Mouse (Mus musculus) limb, embryonic 10.5 days (tissue): Measurements from ENCODE around the gene Clec11a. TPM values are rescaled to one million over a fixed set of nuclear protein-coding genes. Genes with fewer than 3 reads are reported as not detected.

Experiments used
- DNase-seq: peaks from one replicate; pipeline ENCODE4 v3.0.0-alpha.2; 2017; ENCODE audit warnings: low spot score
- H3K27ac ChIP-seq: fragments of 300-500 bp; sonication (generic); 2 replicates; pipeline ENCODE4 v1.5.1; 2016; ENCODE audit warnings: mild to moderate bottlenecking
- H3K27me3 ChIP-seq: fragments of 300-500 bp; sonication (generic); 2 replicates; pipeline ENCODE4 v1.6.1; 2016; ENCODE audit warnings: low read depth, mild to moderate bottlenecking; ENCODE audit not compliant: poor library complexity, severe bottlenecking
- H3K36me3 ChIP-seq: fragments of 300-500 bp; sonication (generic); 2 replicates; pipeline ENCODE4 v1.6.1; 2016; ENCODE audit warnings: mild to moderate bottlenecking, moderate library complexity
- H3K4me1 ChIP-seq: fragments of 300-500 bp; sonication (generic); 2 replicates; pipeline ENCODE4 v1.6.1; 2016
- H3K4me3 ChIP-seq: fragments of 300-500 bp; sonication (generic); 2 replicates; pipeline ENCODE4 v1.5.1; 2016; ENCODE audit warnings: mild to moderate bottlenecking, moderate library complexity
- H3K9me3 ChIP-seq: fragments of 300-500 bp; sonication (generic); replicated peaks from 2 replicates; pipeline ENCODE4 v1.6.1; 2016; ENCODE audit warnings: mild to moderate bottlenecking
- WGBS: fragments of 180-500 bp; shearing (Covaris S2); methylation state at CpG from one replicate; pipeline ENCODE4 v1.1.7; 2016; 5-methylcytosine and 5-hydroxymethylcytosine counted together
- polyA plus RNA-seq: library from polyadenylated mRNA; unstranded; fragments of >200 nt; fragmentation: Nextera tagmentation; extraction: Ambion mirVana; gene quantifications from 2 replicates; pipeline ENCODE4 v1.2.1, GENCODE M21; 2016

The Clec11a gene
- polyA plus RNA-seq, 1 experiment from 2014 or later: 1.7 TPM

DNA sequence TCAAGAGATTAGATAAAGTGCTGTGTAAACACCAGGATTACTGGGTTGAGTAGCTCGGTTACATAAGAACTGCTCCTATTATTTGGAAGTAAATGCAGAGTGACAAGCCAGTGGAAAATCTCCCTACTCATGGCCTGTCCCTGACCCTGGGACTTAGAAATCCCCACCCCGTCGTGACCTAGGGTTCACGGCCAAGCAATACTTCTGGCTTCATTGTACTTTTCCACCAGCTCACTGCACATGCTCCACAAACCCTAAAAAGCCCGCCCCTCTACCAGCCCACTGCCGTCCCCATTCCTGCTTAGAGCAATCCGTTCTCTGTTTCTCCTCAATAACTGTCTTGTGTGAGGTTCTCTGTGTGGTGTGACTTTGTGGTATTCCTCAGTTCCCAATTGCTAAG, 18.9 kb downstream of the Clec11a start:
- WGBS: 78% methylated on average over 7 of the region's 7 CpGs
- no peak for DNase-seq
- H3K4me1 ChIP-seq: no peaks in the 10 kb centered on the region
- H3K4me3 ChIP-seq: no peak overlapping the region
- H3K36me3 ChIP-seq: no peaks in the 10 kb centered on the region
- no peaks in the 10 kb centered on the region for H3K9me3 ChIP-seq
- H3K27ac ChIP-seq: no peak overlapping the region
- no peaks in the 10 kb centered on the region for H3K27me3 ChIP-seq

DNA sequence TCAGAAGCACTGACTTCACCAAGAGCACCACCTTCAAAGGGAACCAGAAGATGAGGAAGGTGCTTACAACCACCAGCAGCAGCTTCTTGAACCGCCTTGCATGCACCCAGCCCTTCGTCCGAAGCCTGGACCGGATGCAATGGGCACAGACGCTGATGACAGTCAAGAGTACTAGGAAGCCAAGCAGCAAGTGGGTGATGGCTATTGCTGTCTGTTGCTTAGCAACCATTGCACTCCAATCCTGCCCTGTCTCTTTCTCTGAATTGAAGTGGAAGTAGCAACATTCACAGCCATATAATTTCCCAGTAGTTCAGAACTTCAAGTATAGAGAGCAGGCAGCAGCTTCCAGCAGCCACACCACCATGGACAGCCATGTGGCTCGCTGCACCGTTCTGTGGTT, 25.1 kb downstream of the Clec11a start:
- H3K27ac ChIP-seq: no peak overlapping the region

DNA sequence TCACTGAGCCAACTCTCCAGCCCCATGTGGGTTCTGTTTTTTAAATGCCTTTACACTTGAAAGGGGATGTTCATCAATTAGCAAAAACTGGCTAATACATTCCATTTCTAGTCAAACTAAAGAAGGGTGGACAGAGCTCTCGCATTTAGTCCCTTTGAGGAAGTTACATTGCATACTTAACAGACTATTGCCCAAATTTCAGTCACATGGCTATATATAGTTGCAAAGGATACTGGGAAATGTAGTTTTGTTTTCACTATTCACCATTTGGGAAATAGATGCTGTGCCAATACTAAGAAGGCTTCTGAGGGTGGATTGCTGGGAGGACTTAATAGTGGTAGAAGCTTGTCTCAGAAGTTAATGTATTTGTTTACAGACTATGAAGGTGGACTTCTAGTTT, 25.7 kb downstream of the Clec11a start:
- Histone ChIP-seq H3K27me3 (peaks cover 5% of the 10 kb centered on the region; the same call in 1 of the 2 replicates), H3K27ac (no peak overlapping the region), H3K9me3 (no peaks in the 10 kb centered on the region), H3K4me1 (no peaks in the 10 kb centered on the region), H3K4me3 (no peak overlapping the region), H3K36me3 (no peaks in the 10 kb centered on the region)
- no peak for DNase-seq
- WGBS: 66% methylated on average over 1 of the region's 1 CpGs

More for the DNA sequence above, 25.1 kb downstream of the Clec11a start:
- no peaks in the 10 kb centered on the region for H3K36me3 ChIP-seq
- 80% methylated on average over 7 of the region's 7 CpGs for WGBS
- H3K4me3 ChIP-seq: no peak overlapping the region
- no peaks in the 10 kb centered on the region for H3K9me3 ChIP-seq
- DNase-seq: no peak
- H3K4me1 ChIP-seq: no peaks in the 10 kb centered on the region
- no peaks in the 10 kb centered on the region for H3K27me3 ChIP-seq

DNA sequence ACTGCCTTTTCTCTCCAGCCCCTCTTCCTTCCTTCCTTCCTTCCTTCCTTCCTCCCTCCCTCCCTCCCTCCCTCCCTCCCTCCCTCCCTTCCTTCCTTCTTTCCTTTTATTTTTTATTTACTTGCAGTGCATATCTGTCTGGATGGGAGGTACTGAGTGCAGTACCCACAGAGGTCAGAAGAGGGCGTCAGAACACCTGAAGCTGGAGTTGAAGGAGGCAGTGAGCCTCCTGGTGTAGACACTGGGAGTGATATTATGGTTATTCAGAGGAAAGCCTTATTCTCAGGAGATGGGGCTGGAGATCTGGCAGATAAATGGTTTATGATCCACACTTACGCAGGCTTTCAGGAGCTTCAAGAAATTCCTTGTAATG, 29.5 kb downstream of the Clec11a start:
- WGBS: 45% methylated on average over 2 of the region's 2 CpGs
- no peaks in the 10 kb centered on the region for H3K36me3 ChIP-seq
- H3K27me3 ChIP-seq: peaks cover 41% of the 10 kb centered on the region
- H3K27ac ChIP-seq: no peak overlapping the region
- H3K9me3 ChIP-seq: no peaks in the 10 kb centered on the region
- H3K4me3 ChIP-seq: no peak overlapping the region
- peak; percentile 46 for DNase-seq
- H3K4me1 ChIP-seq: no peaks in the 10 kb centered on the region

DNA sequence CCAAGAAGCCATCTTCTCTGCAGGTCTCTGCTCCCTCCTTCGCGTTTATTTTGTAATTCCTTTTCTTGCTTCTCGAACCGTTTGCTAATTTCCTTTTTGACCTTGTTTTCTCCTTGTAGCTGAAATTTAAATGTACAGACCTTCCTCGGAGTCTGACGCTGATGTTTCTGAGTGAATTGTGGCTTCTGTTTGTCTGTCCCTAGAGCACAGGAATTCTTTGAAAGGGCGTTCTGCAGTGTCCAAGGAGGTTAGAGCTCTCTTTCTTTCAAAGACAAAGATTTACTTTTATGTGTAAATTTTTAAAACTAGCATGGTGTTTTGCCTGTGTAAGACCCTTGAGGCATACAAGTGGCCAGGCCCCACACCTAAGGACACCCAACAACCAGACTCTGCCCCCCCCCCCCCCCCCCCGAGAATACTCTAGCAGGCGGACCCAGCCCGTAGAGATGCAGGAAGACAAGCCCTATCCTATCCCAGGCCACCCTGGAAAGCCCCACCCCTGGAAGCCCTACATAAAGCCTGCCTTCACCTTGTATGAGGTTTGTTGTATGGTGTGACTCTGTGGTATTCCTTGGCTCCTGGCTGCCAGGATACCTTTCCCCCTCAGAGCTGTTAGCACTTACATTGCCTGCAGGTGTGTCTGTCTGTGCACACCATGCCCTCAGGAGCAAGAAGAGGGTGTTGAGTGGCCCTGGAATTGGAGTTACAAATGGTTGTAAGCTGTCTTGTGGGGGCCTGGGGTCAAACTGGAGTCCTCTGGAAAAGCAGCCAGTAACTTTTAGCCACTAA, 30.0 kb downstream of the Clec11a start:
- Histone ChIP-seq H3K4me3 (no peak overlapping the region), H3K9me3 (no peaks in the 10 kb centered on the region)
- 76% methylated on average over 10 of the region's 10 CpGs for WGBS

DNA sequence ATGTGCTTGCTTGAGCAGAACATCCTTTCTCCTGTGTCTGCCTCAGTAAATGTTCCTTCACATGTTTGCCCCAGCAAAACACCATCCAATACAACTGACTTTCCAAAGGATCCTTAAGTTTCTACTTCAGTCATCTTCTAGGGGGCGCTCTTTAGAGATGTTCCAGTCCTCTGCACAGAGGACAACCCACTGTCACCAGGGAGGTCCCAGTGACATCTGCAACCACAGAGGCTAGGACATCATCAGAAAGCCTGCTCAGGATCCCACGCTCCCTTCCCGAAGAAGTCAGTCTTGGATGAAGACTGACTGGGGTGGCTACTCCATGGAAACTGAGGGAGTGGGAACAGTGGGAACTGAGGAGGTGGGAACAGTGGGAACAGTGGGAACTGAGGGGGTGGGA, 31.2 kb downstream of the Clec11a start:
- peaks cover 41% of the 10 kb centered on the region for H3K27me3 ChIP-seq
- no peaks in the 10 kb centered on the region for H3K36me3 ChIP-seq
- H3K27ac ChIP-seq: no peak overlapping the region
- 82% methylated on average over 3 of the region's 3 CpGs for WGBS
- no peaks in the 10 kb centered on the region for H3K9me3 ChIP-seq
- no peak overlapping the region for H3K4me3 ChIP-seq
- no peak for DNase-seq
- no peaks in the 10 kb centered on the region for H3K4me1 ChIP-seq

More for the DNA sequence above, 30.0 kb downstream of the Clec11a start:
- H3K4me1 ChIP-seq: no peaks in the 10 kb centered on the region
- no peaks in the 10 kb centered on the region for H3K36me3 ChIP-seq
- DNase-seq: no peak
- H3K27me3 ChIP-seq: peaks cover 41% of the 10 kb centered on the region
- H3K27ac ChIP-seq: no peak overlapping the region

DNA sequence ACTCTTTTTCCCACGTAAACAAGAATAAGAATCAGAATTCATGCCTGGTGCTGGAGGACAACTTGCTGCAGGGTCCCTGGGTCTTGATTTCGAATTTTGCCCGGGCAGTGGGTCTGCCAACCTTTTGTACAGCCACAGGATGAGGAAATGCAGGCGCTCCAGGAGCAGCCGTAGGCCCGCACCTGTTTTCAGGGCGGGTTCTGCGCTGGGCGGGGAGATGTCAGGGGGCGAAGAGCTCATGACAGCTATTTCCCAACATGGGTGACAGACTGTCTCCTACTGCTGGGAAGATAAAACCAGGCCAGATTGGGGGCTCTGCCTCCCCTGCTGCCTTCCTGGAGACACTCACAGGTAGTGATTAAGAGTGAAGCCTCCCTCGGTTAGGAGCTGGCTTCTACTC, 32.6 kb downstream of the Clec11a start:
- no peak for DNase-seq
- 35% methylated on average over 11 of the region's 11 CpGs for WGBS
- H3K27me3 ChIP-seq: peaks cover 41% of the 10 kb centered on the region

DNA sequence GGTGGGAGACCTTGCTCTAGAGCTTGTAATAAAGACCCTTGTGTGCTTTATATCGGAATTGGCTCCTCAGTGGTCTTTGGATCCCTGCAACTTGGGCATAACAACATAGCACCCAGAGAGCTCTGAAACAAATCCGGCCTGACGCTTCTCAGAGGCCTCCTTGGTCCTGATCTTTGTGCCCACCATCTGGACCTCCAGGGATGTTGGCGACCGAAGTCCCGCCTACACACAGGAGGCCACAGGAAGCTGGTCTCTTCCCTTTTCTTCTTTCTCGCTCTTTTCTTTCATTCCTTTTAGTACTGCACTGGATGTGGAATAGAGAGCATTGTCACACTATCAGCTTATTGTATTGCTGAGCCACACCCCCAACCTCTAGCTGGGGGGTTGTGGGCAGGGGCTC, 33.3 kb downstream of the Clec11a start:
- WGBS: 65% methylated on average over 7 of the region's 7 CpGs
- H3K27me3 ChIP-seq: peaks cover 42% of the 10 kb centered on the region
- H3K4me3 ChIP-seq: no peak overlapping the region

More for the DNA sequence above, 32.6 kb downstream of the Clec11a start:
- H3K27ac ChIP-seq: no peak overlapping the region
- no peaks in the 10 kb centered on the region for H3K4me1 ChIP-seq
- no peaks in the 10 kb centered on the region for H3K9me3 ChIP-seq
- no peaks in the 10 kb centered on the region for H3K36me3 ChIP-seq
- H3K4me3 ChIP-seq: no peak overlapping the region

DNA sequence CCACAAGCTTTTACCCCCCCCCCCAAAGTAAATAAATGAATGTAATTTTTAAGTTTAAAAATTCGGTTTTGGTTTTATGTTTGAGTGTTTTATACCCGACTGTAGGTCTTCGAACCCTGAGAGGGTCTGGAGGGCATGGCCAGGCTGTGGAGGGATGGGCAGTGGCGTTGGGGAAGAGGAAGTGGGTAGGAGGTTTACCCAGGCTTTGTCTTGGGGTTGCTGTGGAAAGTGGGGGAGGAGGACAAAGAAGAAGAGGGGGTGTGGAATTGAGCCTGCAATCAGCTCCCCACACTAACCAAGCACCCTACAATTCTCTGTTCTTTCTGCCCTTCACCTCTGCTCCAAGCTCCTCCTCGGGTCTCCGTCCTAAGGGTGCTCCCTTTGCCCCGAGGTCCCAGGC, 34.2 kb downstream of the Clec11a start:
- Histone ChIP-seq H3K27me3 (peaks cover 46% of the 10 kb centered on the region), H3K36me3 (no peaks in the 10 kb centered on the region), H3K4me1 (no peaks in the 10 kb centered on the region), H3K27ac (no peak overlapping the region), H3K9me3 (no peaks in the 10 kb centered on the region), H3K4me3 (no peak overlapping the region)
- no peak for DNase-seq
- WGBS: 91% methylated on average over 7 of the region's 7 CpGs

More for the DNA sequence above, 33.3 kb downstream of the Clec11a start:
- Histone ChIP-seq H3K9me3 (no peaks in the 10 kb centered on the region), H3K4me1 (no peaks in the 10 kb centered on the region), H3K27ac (no peak overlapping the region), H3K36me3 (no peaks in the 10 kb centered on the region)
- no peak for DNase-seq

DNA sequence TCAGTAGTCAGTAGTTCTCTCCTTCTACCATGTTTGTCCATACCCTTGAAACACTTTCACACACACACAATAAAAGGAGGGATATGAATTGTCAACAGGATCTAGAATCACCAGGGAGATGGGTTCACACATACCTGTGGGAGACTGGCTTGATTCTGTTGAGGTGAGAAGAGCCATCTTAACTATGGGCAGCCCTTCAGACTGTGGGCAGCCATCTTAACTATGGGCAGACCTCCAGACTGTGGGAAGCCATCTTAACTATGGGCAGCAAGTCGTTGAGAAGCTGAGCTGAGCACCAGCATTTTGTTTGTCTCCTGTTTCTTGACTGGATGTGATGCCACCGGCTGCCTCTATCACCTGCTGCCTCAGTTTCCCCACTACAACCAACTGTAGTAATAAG, 35.4 kb downstream of the Clec11a start:
- DNase-seq: no peak
- Histone ChIP-seq H3K4me3 (no peak overlapping the region), H3K4me1 (no peaks in the 10 kb centered on the region), H3K9me3 (no peaks in the 10 kb centered on the region), H3K27me3 (peaks cover 49% of the 10 kb centered on the region), H3K36me3 (no peaks in the 10 kb centered on the region), H3K27ac (no peak overlapping the region)
- WGBS: 74% methylated on average over 2 of the region's 2 CpGs

DNA sequence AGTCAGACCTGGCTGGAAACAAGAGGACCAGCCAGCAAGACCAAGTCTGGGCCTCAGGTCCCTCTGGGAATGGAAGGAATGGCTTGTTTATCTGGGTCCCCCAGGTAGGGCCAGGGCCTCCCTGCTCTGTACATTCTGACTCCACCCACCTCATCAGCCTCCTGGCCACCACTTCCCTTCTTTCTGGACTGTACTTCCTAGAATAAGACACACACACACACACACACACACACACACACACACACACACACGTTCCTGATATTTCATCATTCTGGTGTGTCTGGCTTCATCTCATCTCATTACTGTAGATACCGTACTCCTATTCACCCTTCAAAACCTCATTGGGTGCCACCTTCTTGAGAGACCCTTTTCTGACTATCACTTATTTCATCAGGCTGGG, 37.3 kb downstream of the Clec11a start:
- no peaks in the 10 kb centered on the region for H3K9me3 ChIP-seq
- no peaks in the 10 kb centered on the region for H3K36me3 ChIP-seq
- no peaks in the 10 kb centered on the region for H3K4me1 ChIP-seq
- no peak for DNase-seq
- H3K27ac ChIP-seq: no peak overlapping the region
- 90% methylated on average over 2 of the region's 2 CpGs for WGBS
- H3K4me3 ChIP-seq: no peak overlapping the region
- H3K27me3 ChIP-seq: peaks cover 41% of the 10 kb centered on the region

DNA sequence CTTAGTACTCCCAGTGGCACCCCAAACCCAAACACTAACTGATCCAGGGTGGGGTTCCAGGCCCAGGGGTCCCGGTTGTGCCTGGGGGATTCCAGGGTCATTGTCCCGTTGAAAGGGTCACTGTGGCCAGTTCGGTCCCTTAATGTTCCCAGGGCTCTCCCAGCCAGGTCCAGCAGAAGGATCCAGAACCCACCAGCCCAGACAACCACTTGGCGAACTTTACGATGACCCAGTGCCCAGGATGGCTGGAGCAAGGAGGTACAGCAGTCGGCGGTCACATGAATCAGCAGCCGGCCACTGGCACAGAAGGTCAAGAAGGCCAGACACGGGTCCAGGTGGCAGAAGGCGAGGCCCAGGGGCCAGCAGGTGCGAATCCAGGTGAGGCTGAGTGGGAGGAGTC, 38.6 kb downstream of the Clec11a start:
- Histone ChIP-seq H3K27ac (no peak overlapping the region), H3K9me3 (no peaks in the 10 kb centered on the region), H3K4me1 (peaks cover 3% of the 10 kb centered on the region; the same call in 1 of the 2 replicates), H3K36me3 (no peaks in the 10 kb centered on the region), H3K4me3 (no peak overlapping the region), H3K27me3 (peaks cover 41% of the 10 kb centered on the region)
- WGBS: 84% methylated on average over 11 of the region's 11 CpGs
- DNase-seq: no peak

DNA sequence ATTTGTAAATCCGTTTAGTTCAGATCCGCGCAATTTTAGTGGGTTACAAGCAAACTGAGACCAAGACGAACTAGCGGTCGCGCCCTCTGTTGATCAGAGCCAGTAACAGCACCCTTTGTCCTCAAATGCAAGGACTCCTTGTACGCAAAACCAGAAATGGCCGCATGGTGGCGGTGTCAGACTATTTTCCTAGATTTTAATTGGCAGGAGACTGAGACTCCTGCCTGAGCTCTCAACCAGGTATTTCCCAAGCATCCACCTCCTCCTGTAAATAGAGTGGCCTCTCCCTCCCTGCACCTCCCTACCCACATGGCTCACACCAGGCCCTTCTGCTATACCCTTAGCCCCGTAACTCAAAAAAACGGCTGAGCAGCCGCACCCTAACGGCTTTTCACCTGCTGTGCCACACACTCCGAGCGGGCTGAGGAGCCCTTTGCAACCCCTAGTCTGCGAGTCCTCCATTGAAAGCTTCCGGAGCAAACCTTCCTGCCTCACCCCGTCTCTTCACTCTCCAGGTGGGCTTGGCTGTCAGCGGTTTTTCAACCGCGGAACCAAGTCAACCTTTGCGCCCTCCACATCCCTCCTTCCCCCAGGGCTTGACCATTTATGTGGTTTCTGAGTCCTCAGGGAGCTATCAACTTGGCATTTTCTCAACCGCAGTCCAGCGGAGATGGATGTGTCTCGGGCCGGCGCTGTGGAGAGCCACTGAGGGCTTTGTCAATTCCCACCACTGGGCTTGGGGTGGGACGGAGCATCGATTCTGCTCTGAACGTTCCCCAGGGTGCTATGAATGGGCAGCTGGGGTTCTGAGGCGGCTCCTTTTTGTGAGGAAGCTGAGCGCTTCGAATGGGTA, 43.7 kb downstream of the Clec11a start:
- WGBS: 4% methylated on average over 34 of the region's 34 CpGs
- Histone ChIP-seq H3K4me3 (0 out of 2 replicates have a peak overlapping the region, but pooled peaks have one; percentile 14), H3K9me3 (no peaks in the 10 kb centered on the region), H3K27me3 (peaks cover 47% of the 10 kb centered on the region), H3K36me3 (no peaks in the 10 kb centered on the region), H3K27ac (no peak overlapping the region), H3K4me1 (peaks cover 6% of the 10 kb centered on the region; the same call in 1 of the 2 replicates)
- DNase-seq: peak; percentile 95
